Mouse (Mus musculus) Patski (cell line): Measurements from ENCODE around the gene Gsn. TPM values are rescaled to one million over a fixed set of nuclear protein-coding genes. Genes with fewer than 3 reads are reported as not detected.

Experiments used
- ATAC-seq: fragments of 100-300 bp; one replicate; pipeline ENCODE4 v1.8.0; 2021
- CTCF ChIA-PET: fragments of 350-600 bp; sonication (Branson Sonifier 250); formaldehyde crosslinking; loops from one replicate; lab custom pipeline; 2022; ENCODE audit warnings: inconsistent platforms; lab: Charles Lee
- POLR2A ChIA-PET: fragments of 350-600 bp; sonication (Branson Sonifier 250); formaldehyde crosslinking; loops from one replicate; lab custom pipeline; 2022; ENCODE audit warnings: antibody characterized with exemption, inconsistent platforms; lab: Charles Lee
- DNase-seq: peaks from one replicate; pipeline ENCODE4 v3.0.0-alpha.2; 2011; ENCODE audit warnings: low read depth, low spot score
- H3K27me3 ChIP-seq: fragments of 371-371 bp; one replicate; pipeline ENCODE4 v1.5.1; 2021
- CTCF ChIP-seq: fragments of 100-300 bp; IDR thresholded peaks from one replicate; pipeline ENCODE4 v1.5.1; 2021
- in situ Hi-C: fragments of 300-500 bp; cut with MboI; formaldehyde crosslinking; loops from 3 replicates; pipeline ENCODE4 v1.11.1; 2018; ENCODE audit warnings: low pct_unique_long_range_greater_than_20kb, mixed read lengths
- polyA plus RNA-seq: library from polyadenylated mRNA; unstranded; gene quantifications from one replicate; pipeline ENCODE4 v1.2.3, GENCODE M21; 2021

Gsn gene
- polyA plus RNA-seq, 1 experiment from 2014 or later: 207 TPM

DNA sequence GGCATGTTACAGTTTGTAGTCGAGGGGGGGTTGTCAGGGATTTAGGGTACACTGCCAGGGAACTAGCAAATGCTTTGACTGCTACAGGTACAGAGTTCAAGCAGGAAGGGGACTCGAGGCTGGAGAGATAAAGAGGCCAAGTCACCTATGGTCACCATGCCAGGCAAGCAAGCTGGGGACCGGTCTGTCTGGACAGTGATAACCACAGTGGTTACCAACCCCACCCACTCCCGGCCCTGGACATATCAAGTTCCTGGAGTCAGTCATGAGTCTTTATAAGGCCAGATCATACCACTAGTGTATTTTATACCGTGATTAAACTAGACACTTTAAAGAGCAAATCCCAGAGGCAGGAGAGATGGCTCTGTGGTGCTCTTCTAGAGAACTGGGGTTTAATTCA is 8.4 kb upstream of the Gsn start:
- H3K27me3 ChIP-seq: no peaks in the 10 kb centered on the region
- no peak for TF ChIP-seq CTCF
- in situ Hi-C loops: no loop called here
- ATAC-seq (no peak), DNase-seq (no peak)
- POLR2A ChIA-PET: no interaction called here
- CTCF ChIA-PET: interaction anchor here (1.2 kb wide), 1 partner anchor 31 kb away, joined by 3 read pairs; no protein-coding TSS in a partner anchor

DNA sequence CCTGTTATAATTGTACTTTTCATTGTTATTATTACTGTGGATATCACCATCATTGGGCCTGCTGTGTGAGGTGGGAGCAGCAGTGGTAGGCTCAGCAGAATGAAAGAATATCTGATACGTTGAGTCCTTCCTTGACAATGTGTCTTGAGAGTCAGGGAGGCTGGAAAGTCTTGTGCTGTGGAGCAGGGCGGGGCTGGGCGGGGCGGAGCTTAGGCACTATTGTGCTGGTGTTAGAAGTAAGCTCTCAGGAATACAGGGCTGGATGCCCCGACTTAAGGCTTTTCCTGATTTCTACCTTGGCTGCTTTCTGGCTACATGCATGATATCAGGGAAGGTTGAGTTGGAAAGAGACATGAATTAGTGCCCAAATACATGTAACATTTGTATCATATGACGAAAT is 3.4 kb upstream of the Gsn start:
- TF ChIP-seq CTCF: no peak
- ChIA-PET POLR2A (no interaction called here), CTCF (no interaction called here)
- ATAC-seq (no peak), DNase-seq (no peak)
- in situ Hi-C loops: loop anchor here (25.0 kb wide), 1 partner anchor 1490 kb away; no protein-coding TSS in a partner anchor
- no peaks in the 10 kb centered on the region for H3K27me3 ChIP-seq

GRCm38 (mm10) chr2:35253751-35254150 is 2.4 kb upstream of the Gsn start:
- in situ Hi-C loops: loop anchor here (25.0 kb wide), 1 partner anchor 1491 kb away; no protein-coding TSS in a partner anchor
- no peaks in the 10 kb centered on the region for H3K27me3 ChIP-seq
- no peak for ATAC-seq
- no peak for DNase-seq
- CTCF ChIA-PET: interaction anchor here (1.2 to 3.7 kb wide), 3 partner anchors 11 to 38 kb away, joined by 5 to 14 read pairs (median 5); no protein-coding TSS in a partner anchor
- TF ChIP-seq CTCF: no peak
- POLR2A ChIA-PET: no interaction called here

DNA sequence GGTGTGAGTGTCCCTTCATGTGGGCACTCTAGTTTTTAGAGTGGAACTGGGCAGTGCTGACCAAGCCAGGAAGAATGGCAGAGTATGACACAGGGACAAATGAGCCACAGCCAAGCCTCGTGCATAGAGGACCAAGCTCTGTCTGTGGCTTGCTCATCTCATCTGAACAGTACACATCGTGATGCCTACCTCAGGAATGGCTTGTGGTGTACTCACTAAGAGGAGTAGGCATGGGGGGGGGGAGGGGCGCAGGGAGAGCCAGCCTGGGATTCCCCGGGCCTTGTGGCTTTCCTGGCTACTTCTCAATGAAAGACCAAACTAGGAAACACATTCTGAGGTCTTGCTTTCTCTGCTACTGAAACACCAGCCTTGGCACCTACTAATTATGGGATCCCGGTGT is 1.2 kb upstream of the Gsn start:
- ATAC-seq (no peak), DNase-seq (no peak)
- TF ChIP-seq CTCF: no peak
- no peaks in the 10 kb centered on the region for H3K27me3 ChIP-seq
- POLR2A ChIA-PET: interaction anchor here (0.7 kb wide), 1 partner anchor 17 kb away, joined by 3 read pairs; no protein-coding TSS in a partner anchor
- in situ Hi-C loops: loop anchor here (25.0 kb wide), 1 partner anchor 1493 kb away; no protein-coding TSS in a partner anchor
- CTCF ChIA-PET: interaction anchor here (1.5 to 3.7 kb wide), 3 partner anchors 10 to 39 kb away, joined by 5 to 14 read pairs (median 11); no protein-coding TSS in a partner anchor

DNA sequence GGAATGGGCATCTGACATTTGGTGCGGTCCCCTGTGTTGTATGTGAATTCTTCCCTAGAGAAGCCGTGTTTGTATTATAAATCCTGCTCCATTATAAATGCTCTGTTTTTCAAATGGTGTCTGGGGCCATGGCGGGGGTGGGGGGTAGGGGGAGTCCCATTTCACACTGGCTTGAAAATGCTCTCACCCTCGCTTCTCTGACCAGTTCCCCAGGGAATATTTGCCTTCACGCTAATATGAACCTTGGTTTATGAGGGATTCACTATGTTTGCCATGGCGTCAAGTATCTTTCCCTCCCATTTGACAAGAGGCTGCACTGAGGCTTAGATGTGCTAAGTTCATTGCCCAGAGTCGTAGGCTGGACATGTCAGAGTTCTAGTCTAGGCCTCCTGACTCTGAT is 718 bp upstream of the Gsn start:
- no peak for TF ChIP-seq CTCF
- CTCF ChIA-PET: interaction anchor here (1.0 to 3.7 kb wide), 4 partner anchors 10 to 40 kb away, joined by 4 to 14 read pairs (median 8); no protein-coding TSS in a partner anchor
- POLR2A ChIA-PET: interaction anchor here (1.0 to 1.3 kb wide), 2 partner anchors 9 to 40 kb away, joined by 3 to 7 read pairs; no protein-coding TSS in a partner anchor
- ATAC-seq: no peak
- no peaks in the 10 kb centered on the region for H3K27me3 ChIP-seq
- in situ Hi-C loops: loop anchor here (25.0 kb wide), 1 partner anchor 1493 kb away; no protein-coding TSS in a partner anchor
- no peak for DNase-seq

DNA sequence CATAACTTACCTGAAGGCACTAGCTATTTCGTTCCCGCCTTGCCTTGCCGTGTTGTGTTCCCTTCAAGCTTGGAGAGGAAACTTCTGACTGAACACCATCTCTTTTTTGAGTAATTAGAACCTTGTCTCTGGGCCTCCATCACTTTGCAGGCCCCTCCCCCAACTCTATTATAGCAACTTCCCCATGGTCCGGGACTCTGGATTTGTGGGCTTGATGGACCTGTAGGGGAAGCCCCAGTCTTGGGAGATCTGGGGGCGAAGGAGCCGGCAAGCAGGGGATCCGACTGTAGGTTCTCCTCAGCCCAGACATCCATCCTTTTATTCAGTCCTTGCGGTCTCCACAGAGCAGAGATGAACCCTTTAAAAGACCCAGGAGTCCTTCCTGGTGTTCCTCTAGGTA is 752 bp downstream of the Gsn start:
- H3K27me3 ChIP-seq: no peaks in the 10 kb centered on the region
- no peak for TF ChIP-seq CTCF
- ChIA-PET CTCF (interaction anchor here (2.4 to 3.7 kb wide), 2 partner anchors 8 to 41 kb away, joined by 11 to 14 read pairs; no protein-coding TSS in a partner anchor), POLR2A (interaction anchor here (0.6 to 1.3 kb wide), 3 partner anchors 8 to 86 kb away, joined by 3 to 7 read pairs (median 5); no protein-coding TSS in a partner anchor)
- ATAC-seq (no peak), DNase-seq (no peak)
- in situ Hi-C loops: loop anchor here (25.0 kb wide), 1 partner anchor 1495 kb away; no protein-coding TSS in a partner anchor

GRCm38 (mm10) chr2:35257886-35258285 is 1.7 kb downstream of the Gsn start:
- no peak for TF ChIP-seq CTCF
- CTCF ChIA-PET: interaction anchor here (1.1 to 2.5 kb wide), 4 partner anchors 12 to 43 kb away, joined by 3 to 14 read pairs (median 4); no protein-coding TSS in a partner anchor
- POLR2A ChIA-PET: interaction anchor here (1.0 to 1.2 kb wide), 2 partner anchors 42 to 43 kb away, joined by 3 to 4 read pairs; no protein-coding TSS in a partner anchor
- no peak for DNase-seq
- in situ Hi-C loops: loop anchor here (25.0 kb wide), 1 partner anchor 1496 kb away; no protein-coding TSS in a partner anchor
- ATAC-seq: no peak
- H3K27me3 ChIP-seq: no peaks in the 10 kb centered on the region

- ChIA-PET CTCF (interaction anchor here (1.1 to 2.5 kb wide), 5 partner anchors 8 to 44 kb away, joined by 3 to 14 read pairs (median 4); no protein-coding TSS in a partner anchor), POLR2A (interaction anchor here (1.0 to 1.2 kb wide), 2 partner anchors 43 to 44 kb away, joined by 3 to 4 read pairs; no protein-coding TSS in a partner anchor)
- in situ Hi-C loops: loop anchor here (25.0 kb wide), 1 partner anchor 1496 kb away; no protein-coding TSS in a partner anchor
- no peaks in the 10 kb centered on the region for H3K27me3 ChIP-seq
- no peak for ATAC-seq
- TF ChIP-seq CTCF: no peak
- DNase-seq: no peak
Observed at GRCm38 (mm10) chr2:35258590-35258989, 2.4 kb downstream of the Gsn start.

DNA sequence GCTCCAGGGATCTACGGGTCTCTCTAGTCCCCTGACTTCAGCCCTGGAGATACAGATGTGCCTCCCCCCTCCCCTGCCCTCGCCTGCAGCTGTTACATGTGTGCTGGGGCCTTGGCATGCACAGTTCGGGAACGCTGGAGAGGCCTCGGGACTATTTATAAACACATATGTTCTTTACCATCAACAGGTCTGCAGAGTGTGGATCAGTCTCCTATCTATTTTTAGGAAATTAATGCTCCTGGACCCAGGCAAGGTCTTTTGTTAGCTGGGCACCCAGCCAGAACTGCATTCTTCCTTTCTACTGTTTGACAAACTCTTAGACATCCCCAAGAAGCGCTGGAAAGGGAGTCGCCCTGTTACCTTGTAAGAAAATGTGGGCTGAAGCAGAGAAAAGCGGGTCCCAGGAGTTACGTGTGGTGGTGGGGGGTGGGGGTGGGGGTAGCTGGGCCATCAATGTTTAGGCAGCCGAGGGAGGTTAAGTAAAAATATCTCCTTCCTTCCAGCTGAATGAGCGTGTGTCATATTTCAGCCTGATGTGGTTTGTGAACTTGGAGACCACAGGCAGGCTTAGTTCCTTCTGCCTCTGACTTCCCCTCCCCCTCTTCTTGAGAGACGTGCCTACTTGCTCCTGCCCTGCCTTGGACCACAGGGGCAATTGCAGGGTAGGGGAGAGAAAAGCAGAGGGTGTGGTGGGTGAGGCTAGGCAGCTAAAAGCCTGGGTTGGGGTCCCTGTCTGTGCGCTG is 3.3 kb downstream of the Gsn start:
- no peaks in the 10 kb centered on the region for H3K27me3 ChIP-seq
- ChIA-PET CTCF (interaction anchor here (1.5 to 2.5 kb wide), 3 partner anchors 9 to 45 kb away, joined by 4 to 14 read pairs (median 5); no protein-coding TSS in a partner anchor), POLR2A (interaction anchor here (1.3 kb wide), 1 partner anchor 10 kb away, joined by 3 read pairs; no protein-coding TSS in a partner anchor)
- DNase-seq (no peak), ATAC-seq (no peak)
- in situ Hi-C loops: loop anchor here (5.0 to 25.0 kb wide), 2 partner anchors 32 to 1497 kb away; no protein-coding TSS in a partner anchor
- TF ChIP-seq CTCF: no peak

DNA sequence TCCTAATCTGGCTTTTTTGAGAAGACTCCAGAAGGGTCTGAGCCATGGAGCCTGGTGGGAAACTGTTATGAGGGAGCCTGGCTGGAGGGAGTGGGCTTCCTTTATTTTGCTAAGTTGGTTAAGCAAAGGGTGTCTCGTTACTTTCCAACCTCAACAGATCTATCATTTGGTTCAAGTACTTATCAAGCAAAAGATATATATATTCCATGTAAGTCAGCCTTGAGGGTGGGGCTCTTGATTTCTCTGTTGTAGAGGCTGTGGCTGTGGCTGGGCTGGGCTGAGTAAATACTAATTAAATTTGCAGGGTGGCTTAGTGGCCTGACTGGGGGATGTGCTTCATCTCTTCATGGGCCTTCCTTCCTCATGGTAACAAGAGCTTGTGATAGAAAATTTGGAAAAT is 4.1 kb downstream of the Gsn start:
- in situ Hi-C loops: loop anchor here (5.0 to 25.0 kb wide), 2 partner anchors 33 to 1498 kb away; no protein-coding TSS in a partner anchor

More for the DNA sequence above, 4.1 kb downstream of the Gsn start:
- DNase-seq (no peak), ATAC-seq (no peak)
- ChIA-PET CTCF (interaction anchor here (1.5 to 9.0 kb wide), 2 partner anchors 10 to 45 kb away, joined by 5 to 62 read pairs; no protein-coding TSS in a partner anchor), POLR2A (interaction anchor here (1.3 kb wide), 1 partner anchor 9 kb away, joined by 3 read pairs; no protein-coding TSS in a partner anchor)
- no peak for TF ChIP-seq CTCF
- H3K27me3 ChIP-seq: no peaks in the 10 kb centered on the region
